Mouse (Mus musculus) central nervous system, embryonic 11.5 days (tissue): ENCODE measurements around the gene Ms4a8a. TPM values are rescaled to one million over a fixed set of nuclear protein-coding genes. Genes with fewer than 3 reads are reported as not detected.

Experiments used
- polyA plus RNA-seq: library from polyadenylated mRNA; depleted of rRNA; stranded (reverse); fragments of >200 nt; gene quantifications from 2 replicates; pipeline ENCODE4 v1.2.3, GENCODE M21; 2012; rRNA removed

Gene Ms4a8a
- polyA plus RNA-seq, result not detected in 2 replicates

DNA sequence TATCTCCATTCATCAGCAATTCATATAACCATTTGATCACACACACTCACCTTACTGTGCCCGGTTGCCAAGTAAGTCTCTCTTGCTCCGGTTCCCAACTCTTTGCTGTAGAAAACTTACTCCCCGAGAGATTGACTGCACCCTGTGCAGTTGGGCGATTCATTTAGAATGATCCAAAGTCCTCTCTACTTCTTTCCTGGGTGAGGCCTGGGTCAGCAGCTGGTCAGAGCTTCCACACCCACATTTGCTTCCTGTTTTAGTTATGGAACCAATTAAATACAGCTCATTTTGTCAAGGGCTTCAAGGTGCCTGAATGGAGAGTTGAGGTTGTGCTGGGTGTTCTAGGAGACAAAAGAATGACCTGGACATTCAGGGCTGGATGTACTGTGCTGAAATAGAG is at the start of gene Ms4a8a:
Ms4a8a (minus strand) TSS at position 169 of the 400 bp plus-strand sequence.

DNA sequence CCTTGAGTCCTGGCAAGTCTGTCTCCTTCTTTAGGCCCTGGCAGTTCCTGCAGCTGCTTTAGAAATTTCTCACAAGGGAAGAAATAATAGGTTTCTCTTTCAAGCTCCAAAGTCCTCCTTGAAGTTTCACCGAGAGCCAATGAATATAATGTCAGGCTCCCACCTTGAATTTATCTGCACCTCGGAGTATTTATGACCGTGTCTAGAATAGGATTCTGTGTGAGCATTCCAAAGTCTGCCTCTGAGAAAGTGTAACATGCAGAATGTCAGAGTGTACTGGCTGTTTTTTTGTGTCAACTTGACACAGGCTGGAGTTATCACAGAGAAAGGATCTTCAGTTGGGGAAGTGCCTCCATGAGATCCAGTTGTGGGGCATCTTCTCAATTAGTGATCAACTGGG is 63.0 kb downstream of the Ms4a8a start, which contains the start of gene Ms4a18:
Ms4a18 (minus strand) TSS at position 141 of the 400 bp plus-strand sequence.

Other genes with a start within 250 kb of the Ms4a8a start
- 0.70 and 0.78 TPM in 2 replicates for gene Slc15a3, start 241.4 kb downstream of the Ms4a8a start, polyA plus RNA-seq
- 159 and 188 TPM in 2 replicates for gene Tmem132a, start 211.2 kb downstream of the Ms4a8a start, polyA plus RNA-seq
- gene Tmem109, start 199.1 kb downstream of the Ms4a8a start, polyA plus RNA-seq, result 29.3 and 43.3 TPM in 2 replicates
- 241 and 313 TPM in 2 replicates for gene Prpf19, start 185.9 kb downstream of the Ms4a8a start, polyA plus RNA-seq
- 0.02 TPM in 1 of 2 replicates, not detected in the other for gene Zp1, start 160.5 kb downstream of the Ms4a8a start, polyA plus RNA-seq
- gene Ptgdr2, start 143.9 kb downstream of the Ms4a8a start, polyA plus RNA-seq, result 0.11 and 0.17 TPM in 2 replicates
- gene Ccdc86, start 131.8 kb downstream of the Ms4a8a start, polyA plus RNA-seq, result 8.7 and 8.9 TPM in 2 replicates
- gene Ms4a10, start 106.4 kb downstream of the Ms4a8a start, polyA plus RNA-seq, result 0.06 TPM in 1 of 2 replicates, not detected in the other
- not detected in 2 replicates for gene Ms4a15, start 87.9 kb downstream of the Ms4a8a start, polyA plus RNA-seq
- gene Ms4a18, start 63.1 kb downstream of the Ms4a8a start, polyA plus RNA-seq, result not detected in 2 replicates
- gene 1700017D01Rik, start 49.8 kb upstream of the Ms4a8a start, polyA plus RNA-seq, result not detected in 2 replicates
- gene 1700025F22Rik, start 84.2 kb upstream of the Ms4a8a start, polyA plus RNA-seq, result not detected in 2 replicates
- not detected in 2 replicates for gene Ms4a13, start 115.6 kb upstream of the Ms4a8a start, polyA plus RNA-seq
- gene Ms4a12, start 151.3 kb upstream of the Ms4a8a start, polyA plus RNA-seq, result not detected in 2 replicates
- gene Ms4a1, start 185.1 kb upstream of the Ms4a8a start, polyA plus RNA-seq, result not detected in 2 replicates
- not detected in 2 replicates for gene Ms4a5, start 202.8 kb upstream of the Ms4a8a start, polyA plus RNA-seq
- gene Ms4a14, start 233.4 kb upstream of the Ms4a8a start, polyA plus RNA-seq, result 0.04 and 0.12 TPM in 2 replicates